Mouse (Mus musculus): ENCODE measurements around the gene Mefv. TPM values are rescaled to one million over a fixed set of nuclear protein-coding genes. Genes with fewer than 3 reads are reported as not detected.
"Not testable (repeated sequence)": the region's sequence is repeated elsewhere in the genome, so short reads cannot be mapped to it uniquely, and the experiment has no call there.

Mefv gene
- 0.17 and 0.22 TPM in 2 replicates for polyA plus RNA-seq (2015; fragmentation: Nextera tagmentation; extraction: Ambion mirVana)

DNA sequence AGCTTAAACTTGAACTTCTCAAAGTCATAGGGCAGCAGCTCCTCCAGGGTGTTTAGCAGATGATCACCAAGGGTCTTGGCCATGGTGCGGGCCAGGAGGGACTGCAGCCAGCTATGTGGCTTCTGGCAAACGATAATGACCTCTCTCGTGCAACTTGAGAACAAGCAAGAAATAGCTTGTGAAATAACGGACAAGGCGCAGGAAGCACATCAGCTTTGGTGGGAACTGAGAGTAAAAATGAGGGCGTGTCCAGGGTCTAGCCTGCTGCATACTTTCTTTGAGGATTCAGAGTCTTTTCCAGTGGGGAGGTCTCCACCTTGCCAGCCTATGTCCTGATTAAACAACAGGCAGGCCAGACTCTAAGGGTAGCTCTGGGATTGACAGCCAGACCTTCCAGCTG is at the start of gene Mefv:
Mefv (minus strand) TSS at position 118 of the 400 bp plus-strand sequence.
- no peak for DNase-seq (ENCODE audit: low spot score)

DNA sequence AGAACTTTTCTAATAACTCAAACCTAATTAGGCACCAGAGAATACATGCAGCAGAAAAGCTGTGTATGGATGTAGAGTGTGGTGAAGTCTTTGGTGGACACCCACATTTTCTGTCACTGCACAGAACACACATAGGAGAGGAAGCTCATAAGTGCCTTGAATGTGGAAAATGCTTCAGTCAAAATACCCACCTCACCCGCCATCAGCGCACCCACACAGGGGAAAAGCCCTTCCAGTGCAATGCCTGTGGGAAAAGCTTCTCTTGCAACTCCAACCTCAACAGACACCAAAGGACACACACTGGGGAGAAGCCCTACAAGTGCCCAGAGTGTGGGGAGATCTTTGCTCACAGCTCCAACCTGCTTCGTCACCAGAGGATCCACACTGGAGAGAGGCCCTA is 31.1 kb upstream of the Mefv start:
- no peak for DNase-seq (ENCODE audit: low spot score)

DNA sequence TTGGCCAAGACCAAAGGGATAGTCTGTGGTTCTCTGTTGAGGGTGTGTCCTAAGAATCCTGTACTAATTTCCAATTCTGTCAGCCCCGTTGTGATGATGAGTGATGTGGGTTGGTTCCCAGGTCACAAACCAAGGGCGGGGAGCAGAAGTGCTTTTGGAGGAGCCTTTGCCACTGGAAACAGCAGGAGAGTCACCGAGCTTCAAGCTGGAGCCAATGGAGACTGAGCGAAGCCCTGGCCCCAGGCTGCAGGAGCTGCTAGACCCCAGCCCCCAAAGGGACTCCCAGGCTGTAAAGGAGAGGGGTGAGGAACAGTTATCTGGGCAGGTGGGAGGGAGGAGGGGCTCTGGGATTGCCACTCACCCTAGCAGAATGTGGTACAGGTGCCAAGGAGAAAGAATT is 27.8 kb upstream of the Mefv start:
- DNase-seq (ENCODE audit: low spot score): no peak

DNA sequence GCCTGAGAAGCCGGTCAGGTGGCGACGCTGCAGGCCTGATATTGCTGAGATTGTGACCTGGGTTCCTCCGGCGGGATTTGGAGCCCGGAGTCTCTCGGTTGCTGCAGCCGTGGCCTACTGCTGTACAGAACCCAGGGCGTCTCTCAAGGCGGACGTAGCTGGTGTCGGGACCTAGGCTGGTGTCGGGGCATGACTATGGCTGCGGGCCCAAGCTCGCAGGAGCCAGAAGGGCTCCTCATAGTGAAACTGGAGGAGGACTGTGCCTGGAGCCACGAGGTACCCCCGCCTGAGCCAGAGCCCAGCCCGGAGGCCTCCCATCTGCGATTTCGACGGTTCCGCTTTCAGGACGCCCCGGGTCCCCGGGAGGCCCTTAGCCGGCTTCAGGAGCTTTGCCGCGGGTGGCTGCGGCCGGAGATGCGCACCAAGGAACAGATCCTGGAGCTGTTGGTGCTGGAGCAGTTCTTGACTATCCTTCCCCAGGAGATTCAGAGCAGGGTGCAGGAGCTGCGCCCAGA is 26.3 kb upstream of the Mefv start:
- DNase-seq (ENCODE audit: low spot score): no peak

DNA sequence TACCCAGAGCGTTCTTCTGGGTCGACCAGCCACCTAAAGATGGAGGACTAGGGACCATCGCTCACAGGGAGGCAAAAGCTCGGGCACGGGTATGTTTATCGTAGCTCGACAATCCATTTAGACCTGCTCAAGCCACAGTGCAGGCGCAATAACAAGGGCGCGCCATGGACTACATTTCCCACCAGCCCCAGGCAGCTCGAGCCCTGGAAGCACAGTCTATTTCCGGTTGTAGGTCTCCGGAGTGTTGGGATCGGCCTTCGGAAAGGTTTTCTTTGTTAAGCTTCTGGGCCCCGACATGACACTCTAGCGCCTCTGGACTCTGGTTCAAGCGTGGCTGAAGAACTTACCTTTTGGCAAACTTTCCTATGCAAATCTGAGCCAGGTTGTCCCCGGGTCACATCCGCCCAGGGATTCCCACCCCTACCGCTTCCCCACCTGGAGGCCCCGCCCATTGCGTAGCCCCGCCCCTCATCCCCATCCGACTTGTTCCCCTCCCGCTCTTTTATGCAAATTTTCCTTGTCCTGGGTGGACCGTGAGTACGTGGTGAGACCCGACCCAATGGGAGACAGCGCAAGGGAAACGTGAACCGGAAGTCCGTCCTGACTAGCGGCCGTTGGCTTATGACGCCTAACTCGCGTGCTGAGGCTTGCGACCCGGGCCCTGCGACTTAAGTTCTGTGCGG is 25.7 kb upstream of the Mefv start, which contains the start of gene Zfp263:
Zfp263 (plus strand) TSS at position 591 of the 683 bp plus-strand sequence.
- DNase-seq (ENCODE audit: low spot score): peak; percentile 96

DNA sequence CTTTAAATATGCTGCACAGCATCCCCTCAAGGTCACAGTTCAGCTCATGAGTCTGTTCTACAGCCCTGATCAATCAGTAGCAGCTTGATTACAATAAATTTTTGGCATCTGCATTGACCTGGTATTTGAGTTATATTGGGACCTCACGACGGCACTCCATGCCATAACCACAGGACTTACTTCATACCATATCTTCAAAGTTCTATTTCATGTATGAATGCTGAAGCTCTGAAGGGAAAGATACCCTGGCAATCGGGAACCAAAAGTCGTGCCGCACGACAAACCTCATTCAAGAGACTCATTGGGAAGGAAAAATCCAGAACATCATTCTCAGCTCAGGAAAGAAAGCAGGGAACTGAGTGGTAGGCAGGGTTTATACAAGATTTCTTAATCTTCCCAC is 24.6 kb upstream of the Mefv start:
- no peak for DNase-seq (ENCODE audit: low spot score)

DNA sequence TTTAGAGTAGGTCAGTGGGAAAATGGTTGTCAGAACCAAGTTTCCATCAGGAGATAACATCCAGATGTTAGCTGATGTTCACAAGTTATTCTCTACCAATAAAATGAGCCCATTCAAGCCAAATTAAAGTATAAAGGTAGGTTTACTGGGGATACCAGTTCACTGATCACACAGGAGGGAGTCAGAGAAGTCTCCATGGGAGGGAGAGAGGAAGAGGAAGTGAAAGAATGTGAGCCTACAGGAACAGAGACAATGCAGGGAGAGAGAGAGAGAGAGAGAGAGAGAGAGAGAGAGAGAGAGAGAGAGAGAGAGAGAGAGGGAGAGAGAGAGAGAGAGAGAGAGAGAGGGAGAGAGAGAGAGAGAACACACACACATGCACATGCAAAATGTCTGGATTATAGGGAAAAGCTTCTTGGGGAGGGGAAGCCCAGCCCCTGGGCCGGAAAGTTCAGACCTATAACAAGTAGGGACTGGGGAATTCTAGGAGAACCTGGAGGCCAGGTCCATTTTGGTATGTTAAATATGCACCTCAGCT is 15.4 kb upstream of the Mefv start:
- no peak for DNase-seq (ENCODE audit: low spot score)

DNA sequence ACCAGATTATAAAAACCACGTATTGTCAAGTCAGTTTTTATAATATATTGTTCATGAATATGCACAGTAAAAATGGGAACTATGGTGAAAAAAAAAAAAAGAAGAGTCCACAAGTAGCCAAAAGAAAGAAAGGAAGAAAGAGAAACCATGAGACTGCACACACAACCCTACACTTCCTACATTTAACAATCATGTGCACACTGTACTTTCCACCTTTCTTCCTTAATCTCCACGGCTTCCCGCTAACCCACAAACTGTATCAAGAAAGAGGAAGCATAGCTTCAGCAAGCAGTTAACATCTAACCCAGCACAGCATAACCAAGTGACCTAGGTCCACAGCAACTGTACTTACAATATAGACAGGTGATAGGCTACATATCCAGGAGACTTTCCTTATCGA is 14.7 kb upstream of the Mefv start:
- DNase-seq (ENCODE audit: low spot score): no peak

DNA sequence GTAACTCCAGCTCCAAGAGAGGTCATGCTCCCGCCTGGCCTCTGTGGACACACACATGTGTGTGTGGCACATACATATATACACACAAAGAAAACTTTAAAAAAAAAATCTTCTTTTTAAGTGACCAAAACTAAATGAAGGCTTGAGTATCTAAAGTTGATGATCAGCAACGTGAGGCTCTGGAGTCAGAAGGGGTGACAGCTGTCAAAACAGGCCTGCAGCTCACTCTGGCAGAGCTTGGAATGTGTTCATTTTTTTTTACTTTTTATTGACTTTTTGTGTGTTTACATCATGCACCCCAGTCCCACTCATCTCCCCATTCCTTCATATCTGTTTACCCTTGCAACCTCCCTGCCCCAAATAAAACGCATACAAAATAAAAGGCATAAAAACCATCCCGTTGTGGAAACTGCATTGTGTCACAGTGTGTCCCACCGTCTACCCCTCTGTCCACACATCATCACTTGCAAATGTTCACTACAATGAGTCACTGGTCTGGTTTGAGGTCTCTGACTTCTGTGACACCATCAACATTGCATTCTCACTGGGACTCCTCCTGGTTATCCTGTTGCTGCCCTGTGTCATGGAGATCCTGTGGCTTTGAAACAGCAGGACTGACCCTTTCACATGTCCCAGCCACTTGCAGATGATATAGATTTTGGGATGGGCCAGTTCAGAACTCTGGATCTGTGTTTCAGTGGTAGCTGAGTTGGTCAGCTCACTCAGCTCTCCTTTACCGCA is 10.3 kb upstream of the Mefv start:
- no peak for DNase-seq (ENCODE audit: low spot score)

DNA sequence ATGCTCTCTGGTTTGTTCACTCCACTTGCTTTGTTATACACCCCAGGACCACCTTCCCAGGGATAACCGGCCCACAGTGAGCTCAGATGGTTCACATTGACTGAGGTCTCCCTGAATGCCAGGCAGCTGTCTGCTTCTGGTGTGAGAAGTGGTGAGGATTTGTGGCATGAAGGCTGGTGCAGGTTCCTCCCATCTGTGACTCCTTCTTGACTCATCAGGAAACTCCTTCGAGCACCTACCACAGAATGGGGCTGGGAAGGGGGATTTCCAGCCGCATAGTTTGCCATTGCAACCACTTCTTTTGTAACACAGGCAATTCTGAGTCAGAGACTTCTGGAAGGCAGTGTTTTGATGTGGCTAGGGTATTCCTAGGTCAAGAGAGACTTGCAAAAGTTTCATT is 5.3 kb upstream of the Mefv start:
- DNase-seq (ENCODE audit: low spot score): no peak

DNA sequence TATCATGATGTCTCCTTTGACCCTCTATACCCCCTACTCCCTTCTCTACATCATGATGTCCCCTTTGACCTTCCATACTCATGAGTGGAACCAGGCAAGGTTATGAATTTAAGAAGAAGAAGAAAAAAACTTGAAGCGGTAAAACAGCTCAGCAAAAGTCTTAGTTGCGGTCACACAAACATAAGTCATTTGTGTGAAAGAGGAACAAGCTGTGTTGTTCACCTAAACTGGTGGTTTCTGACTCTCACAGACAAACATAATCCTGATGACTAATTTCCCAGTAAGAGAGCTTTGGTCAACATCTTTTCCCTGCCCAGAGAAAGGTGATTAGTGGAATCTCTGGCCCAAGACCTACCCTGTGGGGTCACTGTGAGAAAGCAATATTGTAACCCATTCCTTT is 3.2 kb downstream of the Mefv start:
- DNase-seq (ENCODE audit: low spot score): no peak

DNA sequence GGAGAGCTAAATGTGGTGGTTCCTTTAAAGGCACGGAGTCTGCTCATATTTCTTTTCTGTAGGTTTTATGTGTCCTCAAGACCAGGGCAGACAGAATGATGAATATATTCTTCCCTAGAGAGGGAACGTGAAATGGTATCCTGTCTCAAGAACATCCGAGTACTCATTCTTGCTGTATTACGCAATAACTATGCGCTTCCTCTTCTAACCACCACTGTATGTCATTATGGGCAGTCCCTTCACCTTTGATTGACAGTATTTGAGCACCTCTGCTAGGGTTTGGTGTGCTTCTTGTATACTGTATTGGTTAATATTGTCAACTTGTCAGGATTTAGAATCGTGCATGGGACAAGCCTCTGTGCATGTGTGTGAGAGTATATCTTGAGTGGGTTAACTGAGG is 11.2 kb downstream of the Mefv start:
- no peak for DNase-seq (ENCODE audit: low spot score)

DNA sequence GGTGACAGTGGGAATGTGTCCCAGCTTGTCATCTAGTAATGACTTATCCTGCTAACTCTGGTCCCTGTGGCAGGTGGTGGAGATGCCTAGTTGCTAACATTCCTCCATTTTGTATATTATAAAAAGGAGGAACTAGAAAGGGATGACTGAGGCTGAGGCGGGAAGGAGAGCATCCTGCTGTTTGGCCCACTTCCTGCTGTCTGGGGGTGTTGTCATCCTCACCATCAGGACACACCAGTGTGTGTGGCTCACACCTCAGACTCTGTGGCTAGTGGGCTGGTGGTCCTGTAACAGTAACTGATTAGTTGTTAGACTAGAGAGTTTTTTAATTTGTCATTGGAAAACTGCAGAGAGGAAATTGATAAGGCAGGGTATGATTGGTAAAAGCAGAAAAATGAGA is 17.0 kb downstream of the Mefv start:
- no peak for DNase-seq (ENCODE audit: low spot score)

DNA sequence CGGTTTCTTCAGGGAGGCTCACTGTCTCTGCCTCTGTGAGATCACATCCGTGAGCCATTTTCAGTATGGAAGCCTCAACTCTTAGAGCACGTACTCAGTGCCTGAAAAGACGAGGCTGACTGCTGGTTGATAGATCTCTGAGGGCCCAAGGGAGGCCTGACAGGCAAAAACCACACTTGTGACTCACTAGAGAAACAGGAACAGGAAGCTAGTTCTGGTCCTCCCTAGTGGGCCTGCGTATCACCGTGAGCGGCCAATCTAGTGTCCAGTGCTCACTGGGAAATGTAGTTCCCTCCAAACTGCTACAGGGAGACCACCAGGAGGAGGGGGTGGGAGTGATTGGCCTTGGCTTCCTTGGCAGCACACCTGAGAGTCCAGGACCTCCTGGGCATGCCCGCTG is 18.6 kb downstream of the Mefv start:
- DNase-seq (ENCODE audit: low spot score): no peak

DNA sequence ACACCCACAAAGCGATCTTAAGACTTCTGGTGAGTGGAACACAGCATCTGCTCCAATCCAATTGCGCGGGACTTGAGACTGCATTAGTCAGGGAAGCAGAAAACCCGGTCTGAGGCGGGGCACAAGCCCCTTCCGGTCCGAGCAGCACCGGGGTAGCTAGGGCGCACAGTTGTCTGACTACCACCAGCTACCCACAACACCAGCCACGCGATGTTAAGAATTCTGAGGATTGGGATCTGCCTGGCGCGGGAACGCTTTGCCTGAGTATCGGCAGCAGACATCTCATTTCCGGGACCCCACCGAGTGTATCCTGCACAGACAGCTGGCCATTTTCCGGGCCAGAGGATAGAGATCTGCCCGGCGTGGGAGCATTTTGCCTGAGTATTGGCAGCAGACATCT is 28.3 kb downstream of the Mefv start:
- not testable (repeated sequence) for DNase-seq (ENCODE audit: low spot score)

Other genes with a start within 250 kb of the Mefv start
- gene Olfr161, start 127.1 kb downstream of the Mefv start, polyA plus RNA-seq (2015; fragmentation: Nextera tagmentation; extraction: Ambion mirVana): not detected in 2 replicates
- 40.9 and 52.0 TPM in 2 replicates for gene Zfp263, start 26.0 kb upstream of the Mefv start, polyA plus RNA-seq (2015; fragmentation: Nextera tagmentation; extraction: Ambion mirVana)
- gene Olfr15, start 112.8 kb upstream of the Mefv start, polyA plus RNA-seq (2015; fragmentation: Nextera tagmentation; extraction: Ambion mirVana): not detected in 2 replicates
- 0.45 and 0.47 TPM in 2 replicates for gene Zfp174, start 129.2 kb upstream of the Mefv start, polyA plus RNA-seq (2015; fragmentation: Nextera tagmentation; extraction: Ambion mirVana)
- 45.9 and 48.6 TPM in 2 replicates for gene Naa60, start 154.3 kb upstream of the Mefv start, polyA plus RNA-seq (2015; fragmentation: Nextera tagmentation; extraction: Ambion mirVana)
- 5.7 and 7.1 TPM in 2 replicates for gene Zfp597, start 166.5 kb upstream of the Mefv start, polyA plus RNA-seq (2015; fragmentation: Nextera tagmentation; extraction: Ambion mirVana)
- gene Gm20695, start 166.6 kb upstream of the Mefv start, polyA plus RNA-seq (2015; fragmentation: Nextera tagmentation; extraction: Ambion mirVana): 1.7 and 3.1 TPM in 2 replicates
- 9.1 and 10.0 TPM in 2 replicates for gene 1700037C18Rik, start 190.6 kb upstream of the Mefv start, polyA plus RNA-seq (2015; fragmentation: Nextera tagmentation; extraction: Ambion mirVana)
- gene Cluap1, start 190.7 kb upstream of the Mefv start, polyA plus RNA-seq (2015; fragmentation: Nextera tagmentation; extraction: Ambion mirVana): 28.9 and 36.6 TPM in 2 replicates

Measured in thymus, postnatal 0 days (tissue).